Mouse (Mus musculus) forebrain, postnatal 0 days (tissue): Measurements from ENCODE around the gene 2210407C18Rik. TPM values are rescaled to one million over a fixed set of nuclear protein-coding genes. Genes with fewer than 3 reads are reported as not detected.
A peak's percentile ranks its signal among the peaks of the same experiment; 100 is the strongest.

ENCODE experiments used
- ATAC-seq: fragments of 200-750 bp; cut with Nextera tagmentation; 2 replicates; pipeline ENCODE4 v1.8.0; 2017; ENCODE audit warnings: mild to moderate bottlenecking, moderate library complexity
- DNase-seq: peaks from one replicate; pipeline ENCODE4 v3.0.0-alpha.2; 2015
- H3K27ac ChIP-seq: fragments of 300-500 bp; sonication (generic); 2 replicates; pipeline ENCODE4 v1.5.1; 2014; ENCODE audit warnings: low read depth, mild to moderate bottlenecking, antibody characterized with exemption, low read length, moderate library complexity, mixed read lengths
- H3K27me3 ChIP-seq: fragments of 300-500 bp; sonication (generic); 2 replicates; pipeline ENCODE4 v1.6.1; 2014; ENCODE audit warnings: mild to moderate bottlenecking, low read length, mixed read lengths; ENCODE audit not compliant: insufficient read depth
- H3K36me3 ChIP-seq: fragments of 300-500 bp; sonication (generic); 2 replicates; pipeline ENCODE4 v1.6.1; 2014; ENCODE audit warnings: mild to moderate bottlenecking, moderate library complexity; ENCODE audit not compliant: insufficient read depth
- H3K4me1 ChIP-seq: fragments of 300-500 bp; sonication (generic); 2 replicates; pipeline ENCODE4 v1.6.1; 2014; ENCODE audit warnings: antibody characterized with exemption; ENCODE audit not compliant: insufficient read depth
- H3K4me2 ChIP-seq: fragments of 300-500 bp; sonication (generic); 2 replicates; pipeline ENCODE4 v1.6.1; 2014; ENCODE audit warnings: low read depth, mild to moderate bottlenecking, moderate library complexity
- H3K4me3 ChIP-seq: fragments of 300-500 bp; sonication (generic); 2 replicates; pipeline ENCODE4 v1.5.1; 2014; ENCODE audit warnings: low read depth, low read length, mixed read lengths
- H3K9ac ChIP-seq: fragments of 300-500 bp; sonication (generic); 2 replicates; pipeline ENCODE4 v1.6.1; 2014; ENCODE audit warnings: mild to moderate bottlenecking
- H3K9me3 ChIP-seq: fragments of 300-500 bp; sonication (generic); 2 replicates; pipeline ENCODE4 v1.6.1; 2016; ENCODE audit warnings: low read length
- CTCF ChIP-seq: sonication (generic); IDR thresholded peaks from 2 replicates; pipeline ENCODE4 v1.5.1; 2016; ENCODE audit warnings: antibody characterized with exemption, control low read depth, low read depth
- WGBS: fragments of 180-500 bp; shearing (Covaris S2); extraction: QIAGEN DNeasy Blood & Tissue Kit; methylation state at CpG from one replicate; pipeline ENCODE4 v1.1.7; 2014; 5-methylcytosine and 5-hydroxymethylcytosine counted together
- polyA plus RNA-seq: library from polyadenylated mRNA; unstranded; fragments of >200 nt; fragmentation: Nextera tagmentation; extraction: Ambion mirVana; gene quantifications from 2 replicates; pipeline ENCODE4 v1.2.1, GENCODE M21; 2015
- total RNA-seq: library from RNA; depleted of rRNA; stranded (reverse); fragments of >200 nt; gene quantifications from 2 replicates; pipeline ENCODE4 v1.2.3, GENCODE M21; 2014; rRNA removed

Gene 2210407C18Rik
- total RNA-seq (not detected in 2 replicates), polyA plus RNA-seq (not detected in 2 replicates)

DNA sequence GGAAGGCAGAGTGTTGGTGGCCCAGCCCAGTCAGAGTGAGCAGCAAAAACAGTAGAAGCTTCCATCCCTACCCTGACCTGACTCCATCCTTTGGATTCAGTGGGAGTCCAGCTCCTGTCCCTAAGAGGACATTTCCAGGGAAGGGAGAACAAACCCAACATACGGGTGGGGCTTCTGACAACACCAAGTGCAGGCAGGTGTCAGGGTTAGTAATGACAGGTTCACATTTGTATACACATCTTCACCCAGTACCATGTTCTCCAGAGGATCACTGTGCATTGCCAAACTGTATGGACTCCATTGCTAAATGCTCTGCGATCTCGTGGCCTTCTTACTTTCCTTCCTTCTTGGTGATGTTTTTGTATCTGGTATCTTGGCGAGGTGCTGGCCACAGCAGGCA, at the start of gene 2210407C18Rik:
2210407C18Rik (minus strand) TSS at position 101 of the 400 bp plus-strand sequence.
- H3K4me1 ChIP-seq: no peaks in the 10 kb centered on the region
- no peak for TF ChIP-seq CTCF
- 96% methylated on average over 4 of the region's 4 CpGs for WGBS
- DNase-seq (no peak), ATAC-seq (no peak)
- H3K9me3 ChIP-seq: no peaks in the 10 kb centered on the region
- H3K27ac ChIP-seq: no peak within 1 kb of the TSS
- no peak within 1 kb of the TSS for H3K4me2 ChIP-seq
- no peak within 1 kb of the TSS for H3K9ac ChIP-seq
- no peak within 1 kb of the TSS for H3K4me3 ChIP-seq
- no peaks in the 10 kb centered on the region for H3K36me3 ChIP-seq
- H3K27me3 ChIP-seq: no peaks in the 10 kb centered on the region

GRCm38 (mm10) chr11:58658596-58658995, 42.7 kb upstream of the 2210407C18Rik start, which contains the start of gene Olfr322:
Gene Olfr322 (plus strand): TSS chr11:58658782.
- no peak within 1 kb of the TSS for H3K9ac ChIP-seq
- no peak for TF ChIP-seq CTCF
- no peaks in the 10 kb centered on the region for H3K4me1 ChIP-seq
- H3K36me3 ChIP-seq: no peaks in the 10 kb centered on the region
- no peak for DNase-seq
- H3K4me2 ChIP-seq: no peak within 1 kb of the TSS
- no peak within 1 kb of the TSS for H3K4me3 ChIP-seq
- no peaks in the 10 kb centered on the region for H3K9me3 ChIP-seq
- H3K27ac ChIP-seq: no peak within 1 kb of the TSS
- no peaks in the 10 kb centered on the region for H3K27me3 ChIP-seq
- ATAC-seq: no peak
- WGBS: 87% methylated on average over 4 of the region's 4 CpGs

GRCm38 (mm10) chr11:58655151-58655550, 39.3 kb upstream of the 2210407C18Rik start:
- H3K4me3 ChIP-seq: no peak overlapping the region
- TF ChIP-seq CTCF: no peak
- H3K9ac ChIP-seq: no peak overlapping the region
- no peak for DNase-seq
- no peak for ATAC-seq
- H3K9me3 ChIP-seq: no peaks in the 10 kb centered on the region
- no peaks in the 10 kb centered on the region for H3K36me3 ChIP-seq
- H3K4me1 ChIP-seq: no peaks in the 10 kb centered on the region
- no peak overlapping the region for H3K4me2 ChIP-seq
- no peaks in the 10 kb centered on the region for H3K27me3 ChIP-seq
- H3K27ac ChIP-seq: no peak overlapping the region
- WGBS: 93% methylated on average over 3 of the region's 3 CpGs

- WGBS: 35% methylated on average over 6 of the region's 6 CpGs
- TF ChIP-seq CTCF: peak; percentile 57
- no peak overlapping the region for H3K9ac ChIP-seq
- H3K27me3 ChIP-seq: no peaks in the 10 kb centered on the region
- H3K4me1 ChIP-seq: 0 out of 2 replicates have a peak, but pooled peaks cover 6% of the 10 kb centered on the region
- H3K4me3 ChIP-seq: no peak overlapping the region
- no peak for ATAC-seq
- no peaks in the 10 kb centered on the region for H3K36me3 ChIP-seq
- no peak overlapping the region for H3K4me2 ChIP-seq
- no peak overlapping the region for H3K27ac ChIP-seq
- H3K9me3 ChIP-seq: no peaks in the 10 kb centered on the region
- peak; percentile 17 for DNase-seq
Observed at GRCm38 (mm10) chr11:58643350-58643749, 27.5 kb upstream of the 2210407C18Rik start.

DNA sequence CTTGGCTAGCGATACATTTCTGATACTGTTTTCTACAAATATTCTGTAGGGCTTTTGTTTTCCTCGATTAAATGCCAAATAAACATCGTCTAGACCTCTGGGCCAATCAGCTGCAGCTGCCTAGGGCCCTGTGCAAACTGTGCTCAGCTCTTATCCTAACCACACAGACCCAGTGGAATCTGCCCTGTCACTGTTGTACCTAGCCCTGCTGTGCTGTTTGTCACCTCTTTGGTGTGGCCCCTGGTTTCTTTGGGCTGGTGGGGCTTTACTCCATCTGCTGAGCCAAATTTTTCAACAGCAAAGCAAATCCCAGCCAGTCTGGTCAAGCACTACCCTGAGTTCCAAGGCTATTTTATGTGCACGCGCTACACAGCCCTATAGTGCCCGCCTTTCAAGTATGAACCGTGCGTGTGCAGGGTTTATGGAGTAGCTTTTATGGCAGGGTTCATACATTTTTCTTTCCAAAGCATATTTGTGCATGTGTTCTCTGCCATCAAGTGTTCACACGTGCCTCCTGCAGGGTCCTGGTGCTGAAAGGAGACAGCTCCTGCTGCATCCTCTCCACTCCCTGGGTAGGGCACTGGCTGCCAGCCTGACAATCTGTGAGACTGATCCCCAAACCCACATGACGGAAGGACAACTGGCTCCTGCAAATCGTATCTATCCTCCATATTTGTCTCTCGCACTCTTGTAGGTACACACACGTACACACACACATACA, 25.9 kb upstream of the 2210407C18Rik start:
- H3K9me3 ChIP-seq: no peaks in the 10 kb centered on the region
- DNase-seq (no peak), ATAC-seq (peak; percentile 29; the same call in 1 of the 2 replicates)
- H3K9ac ChIP-seq: no peak overlapping the region
- TF ChIP-seq CTCF: no peak
- H3K27me3 ChIP-seq: no peaks in the 10 kb centered on the region
- H3K27ac ChIP-seq: no peak overlapping the region
- WGBS: 75% methylated on average over 13 of the region's 13 CpGs
- no peaks in the 10 kb centered on the region for H3K36me3 ChIP-seq
- 0 out of 2 replicates have a peak, but pooled peaks cover 6% of the 10 kb centered on the region for H3K4me1 ChIP-seq
- H3K4me3 ChIP-seq: no peak overlapping the region
- H3K4me2 ChIP-seq: no peak overlapping the region

DNA sequence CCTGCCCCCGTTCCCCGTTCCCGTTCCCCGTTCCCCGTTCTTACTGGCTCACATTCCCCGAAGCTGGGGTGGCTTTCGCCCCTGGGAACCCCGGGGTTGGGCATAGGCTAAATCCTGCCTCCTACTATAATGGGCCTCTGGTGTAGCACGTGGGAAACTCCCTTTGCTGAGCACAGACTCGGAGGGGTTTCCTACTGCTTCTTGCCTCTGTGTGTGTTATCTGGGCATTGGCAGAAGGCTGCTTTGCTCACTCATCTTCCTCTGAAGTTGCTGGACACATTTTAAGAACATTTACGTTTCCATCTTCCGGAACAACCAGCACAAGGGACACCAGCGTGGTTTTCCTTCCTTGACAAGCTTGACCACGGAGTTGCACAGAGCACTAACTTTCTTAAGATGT, 25.2 kb upstream of the 2210407C18Rik start:
- H3K4me2 ChIP-seq: peak overlapping the region; percentile 83
- H3K36me3 ChIP-seq: no peaks in the 10 kb centered on the region
- no peaks in the 10 kb centered on the region for H3K9me3 ChIP-seq
- ATAC-seq (no peak), DNase-seq (no peak)
- no peak overlapping the region for H3K9ac ChIP-seq
- no peak overlapping the region for H3K27ac ChIP-seq
- peak overlapping the region; percentile 36 for H3K4me3 ChIP-seq
- H3K4me1 ChIP-seq: 0 out of 2 replicates have a peak, but pooled peaks cover 6% of the 10 kb centered on the region
- no peaks in the 10 kb centered on the region for H3K27me3 ChIP-seq
- 28% methylated on average over 14 of the region's 14 CpGs for WGBS
- TF ChIP-seq CTCF: no peak

DNA sequence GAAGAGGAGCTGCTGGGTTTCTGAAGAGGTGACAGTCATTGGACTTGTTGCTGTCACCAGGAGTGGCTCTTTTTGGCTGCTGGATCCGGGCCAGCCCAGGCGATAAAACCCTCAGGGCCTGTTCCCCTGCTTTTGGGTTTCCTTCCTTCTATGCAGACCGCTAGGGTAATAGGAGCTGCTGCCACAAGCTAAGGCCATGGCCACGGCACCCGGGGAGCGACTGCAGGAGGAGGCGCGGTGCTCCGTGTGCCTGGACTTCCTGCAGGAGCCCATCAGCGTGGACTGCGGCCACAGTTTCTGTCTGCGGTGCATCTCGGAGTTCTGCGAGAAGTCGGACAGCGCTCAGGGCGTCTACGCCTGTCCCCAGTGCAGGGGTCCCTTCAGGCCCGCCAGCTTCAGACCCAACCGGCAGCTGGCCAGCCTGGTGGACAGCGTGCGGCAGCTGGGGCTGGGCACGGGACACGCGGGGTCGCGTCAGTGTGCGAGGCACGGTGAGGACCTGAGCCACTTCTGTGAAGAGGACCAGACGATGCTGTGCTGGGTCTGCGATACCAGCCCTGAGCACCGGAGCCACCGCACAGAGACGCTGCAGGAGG, 24.5 kb upstream of the 2210407C18Rik start, which contains the start of gene Trim58:
Trim58 (plus strand) TSS at position 194 of the 596 bp plus-strand sequence.
- 6% methylated on average over 34 of the region's 34 CpGs for WGBS
- peak; percentile 10 for DNase-seq
- peak; percentile 32; the same call in 1 of the 2 replicates for ATAC-seq

More for the DNA sequence above, 24.5 kb upstream of the 2210407C18Rik start, which contains the start of gene Trim58:
- Histone ChIP-seq H3K36me3 (no peaks in the 10 kb centered on the region), H3K4me2 (peak within 1 kb of the TSS; percentile 83), H3K4me1 (0 out of 2 replicates have a peak, but pooled peaks cover 6% of the 10 kb centered on the region), H3K9me3 (no peaks in the 10 kb centered on the region), H3K27me3 (no peaks in the 10 kb centered on the region), H3K9ac (peak within 1 kb of the TSS; percentile 35), H3K4me3 (peak within 1 kb of the TSS; percentile 36), H3K27ac (no peak within 1 kb of the TSS)
- TF ChIP-seq CTCF: no peak
